Mouse (Mus musculus) forebrain, postnatal 0 days (tissue): ENCODE data around the gene Sema3d. TPM values are rescaled to one million over a fixed set of nuclear protein-coding genes. Genes with fewer than 3 reads are reported as not detected.

ENCODE experiments used
- ATAC-seq: fragments of 200-750 bp; cut with Nextera tagmentation; 2 replicates; pipeline ENCODE4 v1.8.0; 2017; ENCODE audit warnings: mild to moderate bottlenecking, moderate library complexity
- DNase-seq: peaks from one replicate; pipeline ENCODE4 v3.0.0-alpha.2; 2015
- H3K27ac ChIP-seq: fragments of 300-500 bp; sonication (generic); 2 replicates; pipeline ENCODE4 v1.5.1; 2014; ENCODE audit warnings: low read depth, mild to moderate bottlenecking, antibody characterized with exemption, low read length, moderate library complexity, mixed read lengths
- H3K27me3 ChIP-seq: fragments of 300-500 bp; sonication (generic); 2 replicates; pipeline ENCODE4 v1.6.1; 2014; ENCODE audit warnings: mild to moderate bottlenecking, low read length, mixed read lengths; ENCODE audit not compliant: insufficient read depth
- H3K36me3 ChIP-seq: fragments of 300-500 bp; sonication (generic); 2 replicates; pipeline ENCODE4 v1.6.1; 2014; ENCODE audit warnings: mild to moderate bottlenecking, moderate library complexity; ENCODE audit not compliant: insufficient read depth
- H3K4me1 ChIP-seq: fragments of 300-500 bp; sonication (generic); 2 replicates; pipeline ENCODE4 v1.6.1; 2014; ENCODE audit warnings: antibody characterized with exemption; ENCODE audit not compliant: insufficient read depth
- H3K4me2 ChIP-seq: fragments of 300-500 bp; sonication (generic); 2 replicates; pipeline ENCODE4 v1.6.1; 2014; ENCODE audit warnings: low read depth, mild to moderate bottlenecking, moderate library complexity
- H3K4me3 ChIP-seq: fragments of 300-500 bp; sonication (generic); 2 replicates; pipeline ENCODE4 v1.5.1; 2014; ENCODE audit warnings: low read depth, low read length, mixed read lengths
- H3K9ac ChIP-seq: fragments of 300-500 bp; sonication (generic); 2 replicates; pipeline ENCODE4 v1.6.1; 2014; ENCODE audit warnings: mild to moderate bottlenecking
- H3K9me3 ChIP-seq: fragments of 300-500 bp; sonication (generic); 2 replicates; pipeline ENCODE4 v1.6.1; 2016; ENCODE audit warnings: low read length
- CTCF ChIP-seq: sonication (generic); IDR thresholded peaks from 2 replicates; pipeline ENCODE4 v1.5.1; 2016; ENCODE audit warnings: antibody characterized with exemption, control low read depth, low read depth
- WGBS: fragments of 180-500 bp; shearing (Covaris S2); extraction: QIAGEN DNeasy Blood & Tissue Kit; methylation state at CpG from one replicate; pipeline ENCODE4 v1.1.7; 2014; 5-methylcytosine and 5-hydroxymethylcytosine counted together
- polyA plus RNA-seq: library from polyadenylated mRNA; unstranded; fragments of >200 nt; fragmentation: Nextera tagmentation; extraction: Ambion mirVana; gene quantifications from 2 replicates; pipeline ENCODE4 v1.2.1, GENCODE M21; 2015
- total RNA-seq: library from RNA; depleted of rRNA; stranded (reverse); fragments of >200 nt; gene quantifications from 2 replicates; pipeline ENCODE4 v1.2.3, GENCODE M21; 2014

The Sema3d gene
- total and polyA plus RNA-seq, 2 experiments from 2014 or later = 1.8 to 3.7 TPM

DNA sequence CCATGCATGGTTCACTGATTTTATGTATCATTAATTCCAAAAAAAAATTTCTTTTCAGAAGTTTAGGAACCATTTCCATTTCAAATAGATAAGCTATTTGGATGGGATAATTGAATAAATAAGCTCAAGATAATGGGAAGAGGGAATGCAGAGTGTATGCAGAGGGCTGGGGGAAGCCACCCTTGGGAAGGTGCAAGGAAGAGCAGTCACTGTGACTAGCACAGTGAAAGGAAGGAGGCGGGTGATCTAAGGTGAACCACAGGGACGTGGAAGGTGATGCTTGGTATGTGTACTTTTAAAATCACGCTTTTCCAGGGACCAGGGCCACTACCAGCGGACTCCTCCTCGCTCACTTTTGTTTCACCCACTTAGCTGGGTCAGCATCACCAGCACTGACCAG, 115.9 kb downstream of the Sema3d start:
- TF ChIP-seq CTCF = no peak
- no peak overlapping the region for H3K4me2 ChIP-seq
- H3K9ac ChIP-seq = no peak overlapping the region
- no peak for ATAC-seq
- no peaks in the 10 kb centered on the region for H3K27me3 ChIP-seq
- no peaks in the 10 kb centered on the region for H3K36me3 ChIP-seq
- H3K27ac ChIP-seq = no peak overlapping the region
- no peaks in the 10 kb centered on the region for H3K9me3 ChIP-seq
- 90% methylated on average over 5 of the region's 5 CpGs for WGBS
- DNase-seq = no peak
- H3K4me1 ChIP-seq = no peaks in the 10 kb centered on the region
- no peak overlapping the region for H3K4me3 ChIP-seq

DNA sequence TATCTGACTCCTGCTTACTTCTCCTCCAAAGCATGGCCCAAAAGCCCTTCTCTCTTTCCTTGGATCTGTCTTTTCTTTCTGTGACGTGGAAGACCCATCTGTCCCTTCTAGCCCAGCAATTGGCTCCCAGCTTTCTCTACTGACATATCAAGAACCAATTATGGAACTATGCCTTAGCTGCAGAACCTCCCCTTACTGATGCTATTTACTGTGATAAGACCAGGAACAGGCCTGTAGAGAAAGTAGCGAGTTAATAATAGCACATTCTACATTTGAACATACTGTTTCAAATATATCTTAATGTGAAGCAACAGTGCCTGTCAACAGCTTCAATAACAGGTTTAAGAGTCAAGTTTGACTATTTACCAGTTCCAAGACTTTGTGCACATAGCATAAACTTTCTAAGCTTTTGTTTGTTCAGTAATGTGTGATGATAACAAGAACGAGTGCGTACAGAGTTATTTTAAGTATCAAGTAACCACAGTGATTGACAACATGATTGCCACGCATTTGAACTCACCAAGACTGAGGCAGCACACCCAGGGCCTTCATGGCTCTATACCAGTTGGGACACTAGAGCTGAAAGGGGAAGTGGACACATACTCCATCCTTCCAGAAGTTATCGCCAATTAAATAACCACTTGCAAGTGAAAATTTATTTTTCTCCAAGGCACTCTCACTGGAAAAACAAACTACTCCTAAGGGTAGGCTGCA, 116.8 kb downstream of the Sema3d start:
- TF ChIP-seq CTCF = no peak
- no peaks in the 10 kb centered on the region for H3K27me3 ChIP-seq
- H3K4me1 ChIP-seq = no peaks in the 10 kb centered on the region
- no peaks in the 10 kb centered on the region for H3K9me3 ChIP-seq
- ATAC-seq (no peak), DNase-seq (no peak)
- H3K27ac ChIP-seq = no peak overlapping the region
- no peak overlapping the region for H3K4me3 ChIP-seq
- H3K4me2 ChIP-seq = no peak overlapping the region
- no peaks in the 10 kb centered on the region for H3K36me3 ChIP-seq
- 81% methylated on average over 6 of the region's 6 CpGs for WGBS
- no peak overlapping the region for H3K9ac ChIP-seq

DNA sequence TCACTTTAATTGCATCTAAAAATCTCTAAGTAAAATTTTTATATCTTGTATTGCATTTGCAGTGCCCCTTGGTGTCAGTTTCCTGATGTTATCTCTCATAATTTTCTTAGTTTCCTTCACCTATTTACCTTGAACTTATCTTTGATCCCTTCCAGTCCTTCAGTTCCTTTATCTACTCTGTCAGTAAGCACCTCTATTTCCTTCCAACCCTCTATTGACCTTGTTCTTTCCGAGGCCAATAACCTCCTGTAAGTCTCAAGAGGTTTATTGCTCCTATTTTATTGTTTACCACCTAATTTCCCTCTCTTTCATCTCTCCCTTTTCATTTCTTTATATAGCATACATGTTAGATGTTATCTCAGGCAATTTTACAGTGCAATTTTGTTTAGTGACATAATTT, 129.3 kb downstream of the Sema3d start:
- ATAC-seq = no peak
- no peaks in the 10 kb centered on the region for H3K27me3 ChIP-seq
- H3K4me1 ChIP-seq = no peaks in the 10 kb centered on the region
- H3K4me3 ChIP-seq = no peak overlapping the region
- H3K36me3 ChIP-seq = no peaks in the 10 kb centered on the region
- no peaks in the 10 kb centered on the region for H3K9me3 ChIP-seq
- no peak overlapping the region for H3K4me2 ChIP-seq
- no peak for TF ChIP-seq CTCF
- H3K27ac ChIP-seq = no peak overlapping the region
- WGBS = 61% methylated on average over 1 of the region's 1 CpGs
- no peak overlapping the region for H3K9ac ChIP-seq
- no peak for DNase-seq

DNA sequence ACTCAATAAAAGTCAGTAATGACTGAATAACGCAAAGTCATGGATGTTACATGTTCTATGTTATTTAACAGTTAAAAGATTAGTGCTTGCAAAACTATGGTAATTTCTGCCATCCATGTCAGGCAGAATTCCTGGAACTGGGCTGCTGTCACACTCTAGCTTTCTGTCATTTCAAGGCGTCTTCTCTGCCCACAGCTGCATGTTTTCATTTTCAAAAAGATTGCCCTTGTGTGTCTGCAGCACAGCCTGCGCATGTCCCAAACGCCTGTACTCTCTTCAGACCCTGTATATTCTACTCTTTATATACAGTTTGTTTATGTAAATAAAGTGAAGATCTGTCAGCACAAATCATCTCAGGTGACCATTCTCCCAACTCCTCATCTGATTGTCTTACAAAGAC, 132.1 kb downstream of the Sema3d start:
- H3K9ac ChIP-seq = no peak overlapping the region

DNA sequence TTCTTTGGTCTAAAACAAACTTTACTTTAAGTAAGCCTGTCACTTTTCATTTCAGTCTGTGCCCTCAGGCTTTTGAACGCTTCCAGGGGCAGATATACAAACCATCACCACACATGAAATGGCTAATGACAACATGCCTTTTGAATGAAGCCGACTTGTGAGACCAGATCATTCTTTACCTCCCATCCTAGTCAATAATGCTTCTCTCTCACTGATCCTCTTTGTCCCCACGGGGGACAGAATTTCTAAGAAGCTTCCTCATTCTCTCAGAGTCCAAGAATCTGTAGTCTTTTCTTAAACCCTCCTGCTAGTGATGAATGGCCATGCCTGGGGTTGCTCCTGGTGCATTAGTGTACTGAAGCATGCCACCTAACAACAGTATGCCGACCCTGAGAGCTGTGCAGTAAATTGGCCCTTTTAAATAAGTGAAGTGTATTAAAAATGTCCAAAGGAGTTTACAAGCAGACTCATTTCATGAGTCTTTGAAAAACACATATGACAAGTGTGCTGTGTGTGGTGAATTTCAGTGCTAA, 142.1 kb downstream of the Sema3d start:
- Histone ChIP-seq H3K4me3 (no peak overlapping the region), H3K27ac (no peak overlapping the region), H3K4me2 (no peak overlapping the region), H3K4me1 (no peaks in the 10 kb centered on the region), H3K36me3 (no peaks in the 10 kb centered on the region), H3K27me3 (no peaks in the 10 kb centered on the region), H3K9ac (no peak overlapping the region), H3K9me3 (no peaks in the 10 kb centered on the region)
- DNase-seq (no peak), ATAC-seq (no peak)
- no peak for TF ChIP-seq CTCF
- 5% methylated on average over 4 of the region's 4 CpGs for WGBS

More for the DNA sequence above, 132.1 kb downstream of the Sema3d start:
- ATAC-seq (no peak), DNase-seq (no peak)
- Histone ChIP-seq H3K36me3 (no peaks in the 10 kb centered on the region), H3K4me2 (no peak overlapping the region), H3K27ac (no peak overlapping the region), H3K4me3 (no peak overlapping the region), H3K4me1 (no peaks in the 10 kb centered on the region), H3K9me3 (no peaks in the 10 kb centered on the region), H3K27me3 (no peaks in the 10 kb centered on the region)
- WGBS = 90% methylated on average over 4 of the region's 4 CpGs
- no peak for TF ChIP-seq CTCF

DNA sequence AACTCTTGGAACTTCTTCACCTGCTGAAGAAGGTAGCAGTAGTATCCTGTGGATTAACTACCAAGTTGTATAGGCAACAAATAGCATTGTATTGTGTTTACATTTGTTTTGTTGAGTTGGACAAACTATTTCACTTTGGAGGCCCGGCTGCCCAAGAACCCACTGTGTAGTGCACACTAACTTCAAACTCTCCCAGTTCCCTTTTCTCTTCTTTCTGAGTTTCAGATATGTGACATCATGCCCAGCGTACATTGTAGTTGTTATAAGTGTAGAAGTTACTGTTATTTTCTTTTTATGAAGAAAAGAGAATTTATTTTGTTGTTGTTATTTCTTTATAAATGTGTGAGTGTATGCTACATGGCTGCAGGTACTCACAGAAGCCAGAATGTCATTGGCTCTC, 145.4 kb downstream of the Sema3d start:
- WGBS = 87% methylated on average over 2 of the region's 2 CpGs
- ATAC-seq (no peak), DNase-seq (no peak)
- Histone ChIP-seq H3K9me3 (no peaks in the 10 kb centered on the region), H3K9ac (no peak overlapping the region), H3K4me1 (no peaks in the 10 kb centered on the region), H3K4me2 (no peak overlapping the region), H3K27me3 (no peaks in the 10 kb centered on the region), H3K36me3 (no peaks in the 10 kb centered on the region), H3K4me3 (no peak overlapping the region), H3K27ac (no peak overlapping the region)
- no peak for TF ChIP-seq CTCF

DNA sequence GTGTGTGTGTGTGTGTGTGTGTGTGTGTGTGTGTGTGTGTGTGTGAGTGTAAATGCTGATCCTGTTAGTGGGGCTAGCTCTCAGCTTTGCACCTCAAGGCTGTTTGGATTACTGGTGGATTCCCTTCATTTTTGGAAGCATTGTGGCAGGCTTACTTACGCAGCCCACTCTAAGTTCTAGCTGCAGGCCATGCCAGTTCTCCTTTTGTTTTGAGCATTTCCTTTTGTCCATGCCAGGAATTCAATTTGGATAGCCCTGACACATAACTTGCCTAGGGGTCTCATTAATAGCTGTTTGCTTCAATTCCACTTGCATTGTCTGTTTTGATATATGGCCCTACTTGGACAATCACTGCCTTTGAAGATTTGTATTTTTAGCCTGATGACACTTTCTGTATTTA, 146.6 kb downstream of the Sema3d start:
- DNase-seq = no peak
- 22% methylated on average over 1 of the region's 1 CpGs for WGBS
- Histone ChIP-seq H3K9ac (no peak overlapping the region), H3K27ac (no peak overlapping the region), H3K27me3 (no peaks in the 10 kb centered on the region), H3K9me3 (no peaks in the 10 kb centered on the region), H3K4me3 (no peak overlapping the region), H3K4me2 (no peak overlapping the region), H3K36me3 (no peaks in the 10 kb centered on the region), H3K4me1 (no peaks in the 10 kb centered on the region)
- no peak for ATAC-seq
- no peak for TF ChIP-seq CTCF
